ENCODE assay signal across 8 mouse cellular contexts in the genomic region with DNA sequence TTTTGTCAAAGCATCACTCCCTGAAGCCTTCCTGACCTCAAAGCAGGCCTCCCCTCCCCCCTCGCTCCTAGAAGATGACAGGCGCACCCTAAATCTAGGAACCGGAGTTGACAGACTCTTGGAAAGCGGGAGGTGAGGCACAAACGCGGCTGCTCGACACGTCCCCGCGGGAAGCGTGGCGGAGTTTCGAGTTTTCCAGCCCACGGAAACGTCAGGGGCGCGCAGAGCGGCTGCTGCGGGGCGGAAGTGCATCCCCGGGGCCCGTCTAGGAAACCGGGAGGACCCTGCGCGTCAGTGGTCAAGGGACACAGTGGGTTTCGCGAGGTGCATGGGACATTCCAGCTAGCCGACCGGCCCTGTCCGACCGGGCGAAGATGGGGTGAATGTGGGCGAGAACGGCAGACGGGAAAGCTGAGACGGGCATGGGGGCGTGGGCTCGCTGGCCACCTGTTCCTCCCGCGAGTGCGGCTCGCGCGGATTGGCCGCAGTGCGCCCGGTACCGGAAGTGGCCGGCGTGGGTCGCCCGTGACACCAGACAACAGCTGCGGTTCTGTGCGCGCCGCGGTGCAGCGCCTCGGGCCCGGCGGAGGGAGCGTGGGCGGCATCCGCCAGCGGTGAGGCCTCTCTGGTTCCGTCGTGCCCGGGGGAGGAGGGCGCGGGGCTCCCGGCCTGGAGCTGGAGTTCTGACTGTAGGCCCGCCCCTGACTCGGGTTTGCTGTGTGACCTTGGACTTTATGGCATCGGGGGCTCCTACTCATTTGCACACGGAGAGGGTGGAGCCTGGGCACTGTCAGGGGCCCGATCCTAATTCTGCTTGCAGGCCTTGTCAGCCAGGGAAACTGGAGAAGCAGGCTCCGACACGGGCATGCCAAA. TPM values are rescaled to one million over a fixed set of nuclear protein-coding genes. Genes with fewer than 3 reads are reported as not detected.
DNase-seq lines count a peak whose midpoint lies in the region; ATAC-seq lines count a peak whose summit lies in the region.

Zfp3 (plus strand) TSS at position 274 of the 873 bp plus-strand sequence.

- H3K4me1 ChIP-seq in hindbrain, embryonic 13.5 days (replicated peaks) = peaks cover 20% of the 10 kb centered on the region

- peak within 1 kb of the TSS; percentile 84 for H3K27ac ChIP-seq in hindbrain, embryonic 13.5 days

- H3K9me3 ChIP-seq in hindbrain, embryonic 13.5 days = no peaks in the 10 kb centered on the region

- peak within 1 kb of the TSS; percentile 82 for H3K4me2 ChIP-seq in hindbrain, embryonic 13.5 days

- under 1% methylated on average over 73 of the region's 78 CpGs for WGBS in hindbrain, embryonic 13.5 days

- peak; percentile 90 for ATAC-seq in hindbrain, embryonic 13.5 days (ENCODE audit: low FRiP score)

- H3K27me3 ChIP-seq in hindbrain, embryonic 13.5 days = no peaks in the 10 kb centered on the region

- peaks cover 11% of the 10 kb centered on the region for H3K36me3 ChIP-seq in hindbrain, embryonic 13.5 days

- DNase-seq in NIH3T3 (ENCODE audit: low read depth) = peak; percentile 61
- DNase-seq in cerebellum, postnatal 14 days = peak; percentile 84
- DNase-seq in frontal cortex, postnatal 14 days (ENCODE audit: low spot score in 2 of 2) = peak; percentile 75
- peak; percentile 79 to 82 for DNase-seq in layer of hippocampus, postnatal 36 days
- peak; percentile 78 for DNase-seq in lung, postnatal 25 days (ENCODE audit: low spot score)
- peak; percentile 76 for DNase-seq in retina, embryonic 14.5 days (ENCODE audit: low spot score)
- peak; percentile 85 to 89 for DNase-seq in thymus, postnatal 36 days

- H3K9ac ChIP-seq in hindbrain, embryonic 13.5 days = peak within 1 kb of the TSS; percentile 83

- peak within 1 kb of the TSS; percentile 80 for H3K4me3 ChIP-seq in hindbrain, embryonic 13.5 days

RNA-seq across cellular contexts. Expression of gene Zfp3, which starts in this region (rescaled TPM):
- polyA plus RNA-seq in hindbrain, embryonic 13.5 days (2015; fragmentation: Nextera tagmentation; extraction: Ambion mirVana) = 14.2 and 15.0 TPM in 2 replicates
- total RNA-seq in layer of hippocampus, postnatal 36 days (2021) = 10 to 100 TPM; 21.9 to 23.2 TPM

Comparison
In these comparisons a context has a peak if more than half of its experiments do, and no peak if none do; other contexts are left out.
1. Peak in every context shown above with its lines: DNase-seq, ATAC-seq, H3K4me3 ChIP-seq and H3K27ac ChIP-seq.